Mouse (Mus musculus): Measurements from ENCODE around the gene Grap. TPM values are rescaled to one million over a fixed set of nuclear protein-coding genes. Genes with fewer than 3 reads are reported as not detected.

The Grap gene
- total RNA-seq, 2 experiments from 2014 or later: 7.4 to 8.2 TPM

GRCm38 (mm10) chr11:61677709-61678108 is 24.6 kb downstream of the Grap start:
- DNase-seq (ENCODE audit: low spot score in 2 of 2): no peak

DNA sequence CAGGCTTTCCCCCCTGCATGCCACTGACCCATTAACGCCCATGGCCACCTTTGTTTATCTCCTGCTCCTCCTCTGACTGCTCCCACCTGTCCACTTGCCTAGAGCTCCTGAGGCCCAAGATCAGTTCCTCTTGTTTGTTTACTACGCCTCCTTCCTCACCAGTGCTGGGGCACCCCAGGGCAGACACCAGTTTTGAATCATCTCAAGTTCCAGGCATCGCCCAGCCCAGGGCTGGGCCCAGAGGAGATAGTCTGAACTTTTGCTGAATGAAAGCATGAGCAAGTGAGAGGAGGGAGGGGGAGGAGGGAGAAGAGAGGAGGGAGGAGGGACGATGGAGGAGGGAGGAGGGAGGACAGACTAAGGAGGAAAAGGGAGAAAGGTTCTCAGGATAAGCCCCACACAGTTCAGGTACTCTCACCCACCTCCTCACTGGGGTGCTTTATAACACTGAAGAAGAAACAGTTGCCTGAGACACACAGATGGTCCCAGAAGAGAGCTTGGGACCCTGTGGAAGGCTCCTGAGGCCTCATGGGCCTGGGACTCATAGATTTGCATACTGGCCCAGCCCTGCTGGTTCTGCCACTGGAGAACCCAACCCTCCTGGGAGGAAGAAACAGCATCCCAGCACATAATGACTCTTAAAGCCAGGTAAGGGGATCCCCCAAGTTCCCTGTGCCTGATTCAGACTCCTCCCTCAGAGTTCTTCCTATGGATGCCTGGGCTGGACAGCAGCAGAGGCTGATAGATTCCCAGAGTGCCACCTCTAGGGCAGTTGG is 26.2 kb downstream of the Grap start:
- DNase-seq (ENCODE audit: low spot score in 2 of 2): no peak

DNA sequence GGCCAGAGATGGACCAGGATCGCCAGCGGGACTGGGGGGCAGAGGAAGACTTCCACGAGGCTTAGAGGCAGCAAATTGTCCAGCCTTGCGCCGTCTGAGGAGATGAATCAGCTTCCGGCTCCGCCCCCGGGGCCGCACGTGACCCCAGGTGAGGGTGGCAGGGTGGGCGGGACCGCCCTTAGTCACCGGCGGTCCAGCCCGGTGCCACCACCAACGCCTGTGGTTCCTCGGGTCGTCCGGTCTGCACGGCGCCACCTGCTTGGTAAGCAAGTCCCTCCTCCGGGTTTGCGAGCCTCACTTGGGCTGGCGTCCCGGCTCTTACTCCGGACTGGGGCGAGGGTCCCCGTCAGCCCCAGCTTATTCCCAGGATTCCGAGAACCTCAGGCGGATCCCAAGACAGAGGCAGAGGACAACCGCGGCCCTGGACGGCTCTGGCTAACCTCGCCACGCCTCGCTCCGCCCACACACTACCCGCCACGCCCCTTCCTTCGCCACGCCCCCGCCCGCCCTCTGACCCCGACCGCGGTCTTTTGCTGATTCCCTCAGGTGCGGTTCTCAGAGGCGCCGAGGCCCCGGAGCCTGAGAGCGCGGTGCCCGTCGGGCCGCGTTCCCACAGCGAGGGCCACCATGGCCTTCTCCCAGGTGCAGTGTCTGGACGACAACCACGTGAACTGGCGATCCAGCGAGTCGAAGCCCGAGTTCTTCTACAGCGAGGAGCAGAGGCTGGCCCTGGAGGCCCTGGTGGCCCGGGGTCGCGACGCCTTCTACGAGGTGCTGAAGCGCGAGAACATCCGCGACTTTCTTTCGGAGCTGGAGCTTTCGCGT is 31.1 kb downstream of the Grap start, which contains the start of gene Fam83g:
Gene Fam83g (plus strand): TSS at position 185 of the 825 bp plus-strand sequence.
- DNase-seq (ENCODE audit: low spot score in 2 of 2): peak; percentile 60

DNA sequence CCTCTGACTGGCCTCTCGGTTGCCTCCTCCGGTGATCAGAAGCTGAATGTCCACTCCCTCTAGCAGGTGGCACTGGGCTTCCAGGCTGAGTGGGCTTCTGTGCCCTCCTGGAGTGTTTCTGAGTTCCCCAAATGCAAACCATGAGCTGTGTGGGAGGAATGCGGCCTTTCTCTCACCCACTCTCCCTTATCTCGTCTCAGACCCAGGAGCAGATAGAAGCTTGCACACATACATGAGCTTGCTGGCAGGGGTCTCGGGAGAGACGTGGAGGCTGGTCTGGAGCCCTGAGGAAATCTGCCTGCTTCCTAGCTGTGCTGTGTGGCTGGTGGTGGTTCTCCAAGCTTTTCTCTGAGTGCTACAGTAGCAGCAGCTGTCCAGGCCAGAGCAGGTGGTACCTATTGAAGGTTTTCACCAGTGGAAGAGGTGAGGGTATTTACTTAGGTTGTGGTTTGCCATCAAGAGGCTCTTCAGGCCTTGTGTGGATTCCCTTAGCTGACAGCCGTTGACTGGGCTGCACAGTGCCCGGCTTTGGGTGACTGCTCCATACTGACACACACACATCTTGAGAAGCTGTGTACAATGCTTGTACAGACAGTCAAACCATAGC is 32.2 kb downstream of the Grap start:
- no peak for DNase-seq (ENCODE audit: low spot score in 2 of 2)

- no peak for DNase-seq (ENCODE audit: low spot score in 2 of 2)
Observed at GRCm38 (mm10) chr11:61686141-61686540, 33.1 kb downstream of the Grap start.

DNA sequence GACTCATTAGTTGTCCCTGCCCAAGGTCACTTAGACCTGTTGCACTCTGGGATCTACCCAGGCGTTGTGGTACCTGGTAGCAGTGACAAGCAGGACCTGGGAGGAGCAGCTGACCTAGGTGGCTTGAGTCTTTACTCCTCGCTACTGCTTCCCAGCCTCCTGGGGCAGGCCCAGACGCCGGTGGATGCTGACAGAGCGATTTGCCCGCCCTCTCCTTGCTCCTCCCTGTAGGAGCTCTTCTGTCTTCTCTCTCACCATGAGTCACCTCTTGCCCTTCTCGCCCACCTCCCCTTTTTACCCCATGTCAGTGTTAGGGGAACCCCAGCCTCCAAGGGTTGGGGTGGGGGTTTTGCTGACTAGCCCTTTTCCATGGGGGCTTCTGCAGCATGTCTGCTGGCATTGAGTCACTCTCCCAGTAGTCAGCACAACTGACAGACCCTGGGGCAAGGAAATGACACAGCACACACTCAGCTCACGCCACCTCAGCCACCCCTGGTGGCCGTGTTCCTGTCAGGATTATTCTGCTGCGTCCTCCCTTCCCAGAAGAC is 33.9 kb downstream of the Grap start:
- DNase-seq (ENCODE audit: low spot score in 2 of 2): no peak

DNA sequence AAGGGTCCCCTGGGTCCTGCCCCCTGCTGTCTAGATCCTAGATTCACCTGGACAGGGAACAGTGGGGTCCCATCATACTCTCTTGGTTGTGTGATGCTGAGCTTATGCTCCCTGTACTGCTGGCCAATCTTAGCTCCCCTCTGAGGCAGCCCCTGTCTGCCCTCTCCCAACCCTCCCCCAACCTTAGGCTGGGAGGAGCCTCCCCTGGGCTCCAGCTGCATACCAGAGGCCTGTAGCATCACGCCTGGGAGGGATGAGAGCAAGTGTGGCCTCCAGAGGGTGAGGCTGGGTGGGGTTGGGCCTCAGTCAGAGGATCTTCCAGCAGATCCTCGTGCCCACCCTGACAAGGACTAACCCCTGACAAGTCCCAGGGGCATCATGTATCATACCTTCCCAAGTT is 34.5 kb downstream of the Grap start:
- DNase-seq (ENCODE audit: low spot score in 2 of 2): no peak

DNA sequence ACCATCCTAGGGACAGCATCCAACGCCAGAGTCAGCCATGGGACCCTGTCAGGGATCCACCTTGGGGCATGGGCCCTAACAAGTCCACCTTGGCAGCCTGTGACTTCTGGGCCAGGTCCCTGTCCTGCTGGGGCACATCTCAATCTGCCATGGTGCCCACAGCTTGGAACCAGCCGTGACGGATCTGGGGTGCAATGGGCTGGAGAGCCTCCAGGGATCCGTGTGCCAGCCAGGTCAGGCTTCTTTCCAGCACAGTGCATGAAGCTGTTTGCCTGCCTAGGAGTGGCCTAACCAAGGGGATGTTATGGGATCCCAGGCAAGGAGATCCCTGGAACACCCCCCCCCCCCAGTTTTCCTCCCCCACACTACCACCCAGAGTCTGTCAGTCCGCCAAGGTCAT is 39.9 kb downstream of the Grap start:
- DNase-seq (ENCODE audit: low spot score in 2 of 2): no peak

GRCm38 (mm10) chr11:61698852-61699251 is 45.8 kb downstream of the Grap start:
- no peak for DNase-seq (ENCODE audit: low spot score in 2 of 2)

- DNase-seq (ENCODE audit: low spot score in 2 of 2): no peak
Observed at GRCm38 (mm10) chr11:61699460-61699859, 46.4 kb downstream of the Grap start.

- no peak for DNase-seq (ENCODE audit: low spot score in 2 of 2)
Observed at GRCm38 (mm10) chr11:61699933-61700332, 46.9 kb downstream of the Grap start.

GRCm38 (mm10) chr11:61701696-61702095 is 48.6 kb downstream of the Grap start:
- no peak for DNase-seq (ENCODE audit: low spot score in 2 of 2)

- no peak for DNase-seq (ENCODE audit: low spot score in 2 of 2)
Observed at GRCm38 (mm10) chr11:61702494-61702893, 49.4 kb downstream of the Grap start.

- no peak for DNase-seq (ENCODE audit: low spot score in 2 of 2)
Observed at GRCm38 (mm10) chr11:61705581-61705980, 52.5 kb downstream of the Grap start.

DNA sequence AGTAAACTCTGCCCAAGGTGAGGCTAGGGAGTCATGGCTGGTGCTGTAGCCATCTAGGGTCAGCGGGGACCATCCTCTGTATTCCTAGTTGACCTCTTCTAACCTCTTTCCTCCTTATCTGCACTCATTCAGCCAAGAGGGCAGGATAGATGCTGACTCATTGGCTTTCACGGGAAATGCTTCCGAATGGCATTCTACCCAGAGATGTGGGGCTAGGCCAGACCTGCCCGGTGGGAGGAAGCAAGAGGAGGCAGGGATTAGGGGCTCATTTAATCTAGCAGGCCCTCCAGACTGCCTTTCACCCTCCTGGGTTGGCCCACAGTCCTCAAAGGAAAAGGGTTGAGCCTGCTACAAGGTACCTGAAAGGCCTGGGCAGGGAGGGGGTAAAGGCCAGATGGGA is 53.2 kb downstream of the Grap start:
- DNase-seq (ENCODE audit: low spot score in 2 of 2): no peak

- no peak for DNase-seq (ENCODE audit: low spot score in 2 of 2)
Observed at GRCm38 (mm10) chr11:61708928-61709327, 55.9 kb downstream of the Grap start.

GRCm38 (mm10) chr11:61713157-61713855 is 60.2 kb downstream of the Grap start:
- peak; percentile 32 to 37 for DNase-seq (ENCODE audit: low spot score in 2 of 2)

DNA sequence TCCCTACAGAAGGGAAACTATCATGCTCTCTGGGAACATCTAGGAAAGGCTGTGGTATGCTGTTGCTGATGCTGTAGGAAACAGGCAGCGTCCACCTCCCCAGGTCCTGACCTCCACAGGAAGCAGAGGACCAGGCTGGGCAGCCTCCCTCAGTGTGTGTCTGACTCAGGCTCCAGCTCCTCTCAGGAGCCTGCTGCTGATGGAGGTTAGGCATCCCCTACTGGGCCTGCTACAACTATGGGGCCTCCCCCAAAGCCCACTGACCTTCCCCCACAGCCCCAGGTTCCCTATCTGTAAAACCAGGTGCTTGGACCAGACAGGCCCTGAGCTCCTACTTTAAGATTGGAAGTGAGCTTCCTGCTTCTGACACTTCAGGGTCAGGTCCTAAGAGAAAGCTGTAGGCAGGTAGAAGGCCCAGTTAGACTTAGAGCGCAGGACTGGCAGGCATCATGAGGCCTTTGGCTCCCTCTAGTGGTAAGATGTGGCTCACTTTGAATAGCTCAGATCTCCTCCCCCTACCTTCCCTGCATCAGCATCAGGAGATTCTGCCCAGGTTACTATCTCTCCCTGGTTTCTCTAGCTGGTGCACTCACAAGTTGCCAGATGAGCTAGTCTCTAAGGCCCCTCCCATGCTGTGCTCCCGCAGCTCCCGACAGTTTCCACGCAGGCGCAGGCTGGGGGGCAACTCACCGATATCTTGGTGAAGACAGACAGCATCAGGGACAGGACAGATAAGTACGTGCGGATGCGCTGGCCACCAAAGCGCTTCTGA is 61.5 kb downstream of the Grap start:
- peak; percentile 50 to 64 for DNase-seq (ENCODE audit: low spot score in 2 of 2)

DNA sequence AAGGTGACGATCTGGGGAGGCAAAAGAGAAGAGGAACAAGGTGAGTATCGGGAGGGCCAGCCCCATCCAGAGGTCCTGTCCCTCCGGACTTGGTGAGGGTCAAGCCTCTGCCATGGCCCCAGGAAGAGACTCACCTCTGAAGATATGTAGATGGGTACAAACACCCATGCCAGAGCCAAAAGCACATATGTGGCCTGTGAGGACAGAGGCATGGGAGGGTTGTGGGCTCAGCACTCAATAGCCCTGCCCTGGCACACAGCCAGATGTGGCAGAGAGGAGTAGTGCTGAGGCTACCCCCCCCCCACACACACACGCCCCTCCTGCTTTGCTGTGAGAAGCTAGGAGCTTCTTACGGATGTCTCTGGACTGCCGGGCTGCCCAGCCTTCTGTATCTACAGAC is 62.1 kb downstream of the Grap start:
- DNase-seq (ENCODE audit: low spot score in 2 of 2): no peak

- DNase-seq (ENCODE audit: low spot score in 2 of 2): no peak
Observed at GRCm38 (mm10) chr11:61717990-61718389, 64.9 kb downstream of the Grap start.

Measured in adrenal gland, adult 18-20 months (tissue).